Mouse (Mus musculus): ENCODE results near the gene Ptpn11.

- TF ChIP-seq CTCF (IDR thresholded peaks at IDR 0.05; ENCODE audit: control insufficient read depth, insufficient read depth, insufficient read length), result no peak
- TF ChIP-seq MAX (IDR thresholded peaks at IDR 0.05), result no peak
- no peak for TF ChIP-seq MYOG (IDR thresholded peaks at IDR 0.05; ENCODE audit: control insufficient read depth, extremely low read depth, insufficient read length)
- no peak for TF ChIP-seq MYOD1 (IDR thresholded peaks at IDR 0.05; ENCODE audit: control insufficient read depth, insufficient read length, low read depth)
- TF ChIP-seq FOSL1 (IDR thresholded peaks at IDR 0.05; ENCODE audit: insufficient read depth, low read length, poor library complexity, severe bottlenecking), result no peak
- TF ChIP-seq USF1 (IDR thresholded peaks at IDR 0.05; ENCODE audit: low read depth), result no peak
- no peak for TF ChIP-seq CEBPB (IDR thresholded peaks at IDR 0.05; ENCODE audit: low read depth)
Measured at GRCm38 (mm10) chr5:121116941-121117340, 74.3 kb downstream of the Ptpn11 start.
